Mouse (Mus musculus): ENCODE measurements at regions not wholly inside any gene's neighbourhood (a gene's known extent, or its start where the extent isn't known, plus 50 kb on each side); places are given as distances from the start of the nearest gene placed in this dataset.

GRCm38 (mm10) chr2:178680368-178680767 lies 250.0 kb downstream of the Cdh26 start:
- TF ChIP-seq CTCF (IDR thresholded peaks at IDR 0.05; ENCODE audit: control insufficient read depth, insufficient read depth, insufficient replicate concordance, low read depth, low read length) (no peak), POLR2A (IDR thresholded peaks at IDR 0.05; ENCODE audit: control insufficient read depth, low read depth, low read length) (no peak)
- H3K27me3 ChIP-seq (ENCODE audit: control insufficient read depth, insufficient read depth, low read length): no peaks in the 10 kb centered on the region
- no peak overlapping the region for H3K4me3 ChIP-seq (ENCODE audit: control insufficient read depth, low read depth, low read length)
- no peaks in the 10 kb centered on the region for H3K36me3 ChIP-seq (ENCODE audit: control insufficient read depth, insufficient read depth, low read length)
- no peaks in the 10 kb centered on the region; the same call in 1 of the 2 replicates for H3K4me1 ChIP-seq (ENCODE audit: control insufficient read depth, insufficient read depth, low read length)
- H3K27ac ChIP-seq (ENCODE audit: control insufficient read depth, insufficient read depth, low read depth, low read length): no peak overlapping the region

GRCm38 (mm10) chr2:178684026-178684958 lies 254.0 kb downstream of the Cdh26 start:
- TF ChIP-seq POLR2A (IDR thresholded peaks at IDR 0.05; ENCODE audit: control insufficient read depth, low read depth, low read length): no peak
- TF ChIP-seq CTCF (IDR thresholded peaks at IDR 0.05; ENCODE audit: control insufficient read depth, insufficient read depth, insufficient replicate concordance, low read depth, low read length): no peak
- Histone ChIP-seq H3K27me3 (ENCODE audit: control insufficient read depth, insufficient read depth, low read length) (no peaks in the 10 kb centered on the region), H3K4me3 (ENCODE audit: control insufficient read depth, low read depth, low read length) (no peak overlapping the region), H3K4me1 (ENCODE audit: control insufficient read depth, insufficient read depth, low read length) (no peaks in the 10 kb centered on the region; the same call in 1 of the 2 replicates), H3K36me3 (ENCODE audit: control insufficient read depth, insufficient read depth, low read length) (no peaks in the 10 kb centered on the region), H3K27ac (ENCODE audit: control insufficient read depth, insufficient read depth, low read depth, low read length) (no peak overlapping the region)

DNA sequence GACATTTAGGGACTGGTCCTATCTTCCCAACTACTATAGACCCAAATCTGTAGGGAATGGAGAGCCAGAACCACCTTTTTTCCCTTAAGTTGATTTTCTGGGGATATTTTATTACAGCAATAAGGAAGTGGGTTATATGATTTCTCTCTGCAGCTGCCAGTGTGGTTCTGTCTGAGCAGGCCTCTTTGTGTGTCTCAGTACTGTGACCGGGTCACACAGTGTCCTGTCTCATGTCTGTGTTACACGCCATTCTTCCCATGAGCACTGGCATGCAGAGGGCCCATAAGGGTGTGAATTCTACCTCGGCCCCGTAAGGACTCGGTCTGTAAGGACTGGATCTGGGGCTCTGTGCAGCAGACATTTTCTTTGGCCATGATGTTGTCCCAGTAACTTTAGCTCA lies 254.9 kb downstream of the Cdh26 start:
- TF ChIP-seq POLR2A (IDR thresholded peaks at IDR 0.05; ENCODE audit: control insufficient read depth, low read depth, low read length): no peak
- TF ChIP-seq CTCF (IDR thresholded peaks at IDR 0.05; ENCODE audit: control insufficient read depth, insufficient read depth, insufficient replicate concordance, low read depth, low read length): no peak
- Histone ChIP-seq H3K4me3 (ENCODE audit: control insufficient read depth, low read depth, low read length) (no peak overlapping the region), H3K27ac (ENCODE audit: control insufficient read depth, insufficient read depth, low read depth, low read length) (no peak overlapping the region), H3K36me3 (ENCODE audit: control insufficient read depth, insufficient read depth, low read length) (no peaks in the 10 kb centered on the region), H3K27me3 (ENCODE audit: control insufficient read depth, insufficient read depth, low read length) (no peaks in the 10 kb centered on the region), H3K4me1 (ENCODE audit: control insufficient read depth, insufficient read depth, low read length) (no peaks in the 10 kb centered on the region; the same call in 1 of the 2 replicates)

GRCm38 (mm10) chr2:178686167-178686601 lies 255.9 kb downstream of the Cdh26 start:
- H3K4me1 ChIP-seq (ENCODE audit: control insufficient read depth, insufficient read depth, low read length): no peaks in the 10 kb centered on the region; the same call in 1 of the 2 replicates
- TF ChIP-seq CTCF (IDR thresholded peaks at IDR 0.05; ENCODE audit: control insufficient read depth, insufficient read depth, insufficient replicate concordance, low read depth, low read length) (no peak), POLR2A (IDR thresholded peaks at IDR 0.05; ENCODE audit: control insufficient read depth, low read depth, low read length) (no peak)
- H3K36me3 ChIP-seq (ENCODE audit: control insufficient read depth, insufficient read depth, low read length): no peaks in the 10 kb centered on the region
- no peak overlapping the region for H3K27ac ChIP-seq (ENCODE audit: control insufficient read depth, insufficient read depth, low read depth, low read length)
- no peak overlapping the region for H3K4me3 ChIP-seq (ENCODE audit: control insufficient read depth, low read depth, low read length)
- no peaks in the 10 kb centered on the region for H3K27me3 ChIP-seq (ENCODE audit: control insufficient read depth, insufficient read depth, low read length)

GRCm38 (mm10) chr2:178688586-178688985 lies 258.3 kb downstream of the Cdh26 start:
- no peak overlapping the region for H3K4me3 ChIP-seq (ENCODE audit: control insufficient read depth, low read depth, low read length)
- no peaks in the 10 kb centered on the region for H3K27me3 ChIP-seq (ENCODE audit: control insufficient read depth, insufficient read depth, low read length)
- no peak for TF ChIP-seq POLR2A (IDR thresholded peaks at IDR 0.05; ENCODE audit: control insufficient read depth, low read depth, low read length)
- TF ChIP-seq CTCF (IDR thresholded peaks at IDR 0.05; ENCODE audit: control insufficient read depth, insufficient read depth, insufficient replicate concordance, low read depth, low read length): no peak
- no peaks in the 10 kb centered on the region for H3K36me3 ChIP-seq (ENCODE audit: control insufficient read depth, insufficient read depth, low read length)
- no peak overlapping the region for H3K27ac ChIP-seq (ENCODE audit: control insufficient read depth, insufficient read depth, low read depth, low read length)
- no peaks in the 10 kb centered on the region for H3K4me1 ChIP-seq (ENCODE audit: control insufficient read depth, insufficient read depth, low read length)

GRCm38 (mm10) chr2:178691190-178691864 lies 261.0 kb downstream of the Cdh26 start:
- TF ChIP-seq CTCF (IDR thresholded peaks at IDR 0.05; ENCODE audit: control insufficient read depth, insufficient read depth, insufficient replicate concordance, low read depth, low read length) (no peak), POLR2A (IDR thresholded peaks at IDR 0.05; ENCODE audit: control insufficient read depth, low read depth, low read length) (no peak)
- Histone ChIP-seq H3K4me3 (ENCODE audit: control insufficient read depth, low read depth, low read length) (no peak overlapping the region), H3K27ac (ENCODE audit: control insufficient read depth, insufficient read depth, low read depth, low read length) (no peak overlapping the region), H3K27me3 (ENCODE audit: control insufficient read depth, insufficient read depth, low read length) (no peaks in the 10 kb centered on the region), H3K4me1 (ENCODE audit: control insufficient read depth, insufficient read depth, low read length) (no peaks in the 10 kb centered on the region), H3K36me3 (ENCODE audit: control insufficient read depth, insufficient read depth, low read length) (no peaks in the 10 kb centered on the region)

DNA sequence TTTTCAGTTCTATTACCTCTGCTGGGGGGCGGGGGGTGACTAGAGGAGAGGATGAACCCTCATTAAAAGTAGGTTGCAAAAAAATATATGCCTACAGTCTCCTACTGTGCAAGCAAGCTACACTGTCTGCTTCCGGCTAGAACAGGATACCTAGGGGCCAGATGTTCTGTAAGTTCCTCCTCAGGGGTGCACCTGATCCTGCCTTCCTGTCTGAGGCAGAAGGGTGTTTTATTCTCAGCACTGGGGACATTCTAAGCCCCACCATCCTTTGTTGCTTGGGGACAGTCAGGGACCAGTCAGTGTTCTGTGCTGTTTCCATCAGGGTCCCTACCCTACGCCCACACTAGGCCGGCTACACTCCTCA lies 261.5 kb downstream of the Cdh26 start:
- no peaks in the 10 kb centered on the region for H3K27me3 ChIP-seq (ENCODE audit: control insufficient read depth, insufficient read depth, low read length)
- H3K4me1 ChIP-seq (ENCODE audit: control insufficient read depth, insufficient read depth, low read length): no peaks in the 10 kb centered on the region
- H3K4me3 ChIP-seq (ENCODE audit: control insufficient read depth, low read depth, low read length): no peak overlapping the region
- no peak overlapping the region for H3K27ac ChIP-seq (ENCODE audit: control insufficient read depth, insufficient read depth, low read depth, low read length)
- no peaks in the 10 kb centered on the region for H3K36me3 ChIP-seq (ENCODE audit: control insufficient read depth, insufficient read depth, low read length)
- TF ChIP-seq CTCF (IDR thresholded peaks at IDR 0.05; ENCODE audit: control insufficient read depth, insufficient read depth, insufficient replicate concordance, low read depth, low read length): no peak
- TF ChIP-seq POLR2A (IDR thresholded peaks at IDR 0.05; ENCODE audit: control insufficient read depth, low read depth, low read length): no peak
